Mouse (Mus musculus) liver, embryonic 14.5 days (tissue): ENCODE data around the gene 4833420G17Rik. TPM values are rescaled to one million over a fixed set of nuclear protein-coding genes. Genes with fewer than 3 reads are reported as not detected.
"Not testable (repeated sequence)": the region's sequence is repeated elsewhere in the genome, so short reads cannot be mapped to it uniquely, and the experiment has no call there.

ENCODE experiments used
- ATAC-seq: fragments of 200-750 bp; cut with Nextera tagmentation; 2 replicates; pipeline ENCODE4 v1.8.0; 2017; ENCODE audit warnings: moderate number of reproducible peaks, mild to moderate bottlenecking, moderate library complexity; ENCODE audit not compliant: insufficient read depth
- DNase-seq, 3 experiments: peaks; one replicate each; pipeline ENCODE4 v3.0.0-alpha.2; 2012 to 2013; ENCODE audit warnings: low read depth in 3 of 3, low spot score in 3 of 3
- H3K27ac ChIP-seq: fragments of 300-500 bp; sonication (generic); 2 replicates; pipeline ENCODE4 v1.5.1; 2014; ENCODE audit warnings: moderate library complexity, mild to moderate bottlenecking, control low read depth, inconsistent platforms
- H3K27me3 ChIP-seq: fragments of 300-500 bp; sonication (generic); 2 replicates; pipeline ENCODE4 v1.6.1; 2014; ENCODE audit warnings: mild to moderate bottlenecking, low read length, moderate library complexity; ENCODE audit not compliant: control insufficient read depth, insufficient read depth
- H3K36me3 ChIP-seq: fragments of 300-500 bp; sonication (generic); replicated peaks from 2 replicates; pipeline ENCODE4 v1.6.1; 2014; ENCODE audit warnings: low read depth; ENCODE audit not compliant: control insufficient read depth, insufficient read depth
- H3K4me1 ChIP-seq, 2 experiments: fragments of 200-500 bp in 1 of 2; fragments of 300-500 bp in 1 of 2; sonication (generic) in 1 of 2; replicated peaks; 2 replicates each; pipeline ENCODE4 v1.6.1; 2012 to 2014; ENCODE audit warnings: antibody characterized with exemption in 1 of 2, inconsistent platforms in 1 of 2, low read length in 1 of 2; ENCODE audit not compliant: control insufficient read depth in 2 of 2, insufficient read depth in 2 of 2
- H3K4me2 ChIP-seq: fragments of 300-500 bp; sonication (generic); 2 replicates; pipeline ENCODE4 v1.6.1; 2014; ENCODE audit warnings: low read depth, mild to moderate bottlenecking, control low read depth, moderate library complexity
- H3K4me3 ChIP-seq, 2 experiments: fragments of 200-500 bp in 1 of 2; fragments of 300-500 bp in 1 of 2; sonication (generic) in 1 of 2; 2 replicates each; pipeline ENCODE4 v1.5.1; 2012 to 2014; ENCODE audit warnings: low read depth in 2 of 2, low read length in 2 of 2, mild to moderate bottlenecking in 2 of 2, control low read depth in 1 of 2, inconsistent platforms in 1 of 2, moderate library complexity in 1 of 2; ENCODE audit not compliant: insufficient read depth in 1 of 2
- H3K9ac ChIP-seq: fragments of 300-500 bp; sonication (generic); replicated peaks from 2 replicates; pipeline ENCODE4 v1.6.1; 2014; ENCODE audit warnings: mild to moderate bottlenecking, control low read depth, moderate library complexity
- H3K9me3 ChIP-seq: fragments of 300-500 bp; sonication (generic); 2 replicates; pipeline ENCODE4 v1.6.1; 2016; ENCODE audit warnings: low read length, mixed read lengths; ENCODE audit not compliant: control insufficient read depth
- CTCF ChIP-seq: IDR thresholded peaks from 2 replicates; pipeline ENCODE4 v1.5.1; 2016; ENCODE audit warnings: antibody characterized with exemption, low read depth, control low read depth
- EP300 ChIP-seq: IDR thresholded peaks from 2 replicates; pipeline ENCODE4 v1.6.1; 2016; ENCODE audit warnings: antibody characterized with exemption, low read depth
- WGBS: fragments of 180-500 bp; shearing (Covaris S2); extraction: QIAGEN DNeasy Blood & Tissue Kit; methylation state at CpG from one replicate; pipeline ENCODE4 v1.1.7; 2014; ENCODE audit not compliant: insufficient replicate concordance; 5-methylcytosine and 5-hydroxymethylcytosine counted together
- polyA plus RNA-seq, 2 experiments: library from polyadenylated mRNA; depleted of rRNA in 1 of 2; stranded (reverse) in 1 of 2; unstranded in 1 of 2; fragments of >200 nt; fragmentation: Nextera tagmentation in 1 of 2; extraction: Ambion mirVana in 1 of 2; gene quantifications; 2 replicates each; pipeline versions ENCODE4 v1.2.1 to v1.2.3; 2012 to 2014

4833420G17Rik gene
- polyA plus RNA-seq, 2 experiments: 14.9 to 19.5 TPM

DNA sequence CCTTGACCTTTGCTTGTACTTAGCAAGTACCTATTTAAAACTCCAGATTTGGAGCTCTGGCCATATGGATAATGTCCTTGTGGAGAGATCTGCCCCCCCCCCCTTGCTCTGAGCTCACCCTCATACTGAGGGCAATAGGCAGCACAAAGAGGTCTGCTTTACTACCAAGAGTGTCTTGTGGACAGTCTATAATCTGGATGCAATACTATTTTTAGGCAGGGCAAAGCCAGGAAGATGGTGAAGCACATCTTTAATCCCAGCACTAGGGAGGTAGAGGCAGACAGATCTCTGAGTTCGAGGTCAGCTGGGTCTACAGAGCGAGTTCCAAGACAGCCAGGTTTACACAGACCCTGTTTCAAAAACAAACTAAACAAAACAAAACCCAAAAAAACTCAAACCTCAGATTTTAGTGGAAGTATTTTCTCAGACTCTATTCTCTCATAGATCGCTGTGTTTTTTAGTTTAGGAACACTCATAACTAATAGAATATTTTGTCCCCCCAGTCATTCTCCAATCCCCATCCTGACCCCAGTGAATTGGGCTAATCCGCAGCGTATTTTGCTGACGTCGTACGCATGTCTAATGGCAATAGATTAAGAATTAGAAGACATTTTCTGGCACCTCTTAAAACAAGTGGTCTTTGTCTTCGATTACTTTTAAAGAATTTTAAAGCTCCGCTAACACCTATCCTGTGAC lies 520 bp upstream of the 4833420G17Rik start:
- H3K9ac ChIP-seq: peak overlapping the region; percentile 88
- TF ChIP-seq EP300 (no peak), CTCF (no peak)
- whole genome bisulfite sequencing: 2% methylated on average over 10 of the region's 10 CpGs
- peak overlapping the region; percentile 62 for H3K4me2 ChIP-seq
- no peaks in the 10 kb centered on the region for H3K27me3 ChIP-seq
- H3K36me3 ChIP-seq: peaks cover 3% of the 10 kb centered on the region
- no peaks in the 10 kb centered on the region for H3K9me3 ChIP-seq
- ATAC-seq (peak; percentile 71), DNase-seq (no peak)
- H3K4me1 ChIP-seq: peaks cover 9 to 11% of the 10 kb centered on the region in 2 experiments; a peak in 3 of 4 replicates
- peak overlapping the region; percentile 82 for H3K27ac ChIP-seq
- peak overlapping the region; percentile 85 to 100 for H3K4me3 ChIP-seq

- no peak overlapping the region for H3K4me2 ChIP-seq
- peaks cover 29% of the 10 kb centered on the region for H3K36me3 ChIP-seq
- H3K9ac ChIP-seq: no peak overlapping the region
- no peaks in the 10 kb centered on the region for H3K4me1 ChIP-seq
- ATAC-seq: no peak
- H3K27me3 ChIP-seq: no peaks in the 10 kb centered on the region
- H3K27ac ChIP-seq: no peak overlapping the region
- H3K4me3 ChIP-seq: no peak overlapping the region
- DNase-seq: no peak
- TF ChIP-seq CTCF: no peak
- TF ChIP-seq EP300: no peak
- 70% methylated on average over 9 of the region's 9 CpGs for WGBS
- no peaks in the 10 kb centered on the region for H3K9me3 ChIP-seq
Measured at GRCm38 (mm10) chr13:119476631-119477030, 14.1 kb downstream of the 4833420G17Rik start.

GRCm38 (mm10) chr13:119477789-119478188 lies 15.2 kb downstream of the 4833420G17Rik start:
- no peaks in the 10 kb centered on the region for H3K9me3 ChIP-seq
- H3K4me3 ChIP-seq: no peak overlapping the region
- H3K36me3 ChIP-seq: peaks cover 21% of the 10 kb centered on the region
- no peak overlapping the region for H3K4me2 ChIP-seq
- no peak overlapping the region for H3K9ac ChIP-seq
- no peaks in the 10 kb centered on the region for H3K4me1 ChIP-seq
- WGBS: 63% methylated on average over 2 of the region's 2 CpGs
- no peak overlapping the region for H3K27ac ChIP-seq
- no peak for ATAC-seq
- TF ChIP-seq EP300: no peak
- TF ChIP-seq CTCF: no peak
- no peaks in the 10 kb centered on the region for H3K27me3 ChIP-seq
- DNase-seq: no peak

DNA sequence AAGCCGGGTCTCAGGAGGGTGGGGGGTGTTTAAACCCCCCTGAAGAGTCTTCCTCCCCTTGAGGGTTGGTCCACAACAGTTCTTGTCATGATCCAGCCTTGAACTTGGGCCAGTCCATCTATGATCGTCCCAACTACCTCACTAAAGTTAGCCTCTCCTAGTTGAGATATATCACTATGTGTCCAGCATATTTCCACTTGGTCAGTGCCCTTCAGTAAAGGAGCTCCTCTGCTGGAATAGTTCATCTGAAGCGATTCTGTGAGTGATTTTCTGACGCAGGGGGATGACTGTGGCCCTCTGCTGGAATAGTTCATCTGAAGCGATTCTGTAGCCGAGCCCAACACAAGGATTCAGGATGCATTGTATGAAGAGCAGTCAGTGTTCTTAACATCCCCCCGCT lies 24.8 kb downstream of the 4833420G17Rik start:
- no peaks in the 10 kb centered on the region for H3K4me1 ChIP-seq
- no peaks in the 10 kb centered on the region for H3K9me3 ChIP-seq
- WGBS: 54% methylated on average over 7 of the region's 7 CpGs
- H3K27ac ChIP-seq: no peak overlapping the region
- H3K4me2 ChIP-seq: no peak overlapping the region
- TF ChIP-seq EP300 (no peak), CTCF (no peak)
- no peak for ATAC-seq
- DNase-seq: no peak
- no peak overlapping the region for H3K4me3 ChIP-seq
- no peaks in the 10 kb centered on the region for H3K27me3 ChIP-seq
- H3K36me3 ChIP-seq: peaks cover 3% of the 10 kb centered on the region
- H3K9ac ChIP-seq: no peak overlapping the region

DNA sequence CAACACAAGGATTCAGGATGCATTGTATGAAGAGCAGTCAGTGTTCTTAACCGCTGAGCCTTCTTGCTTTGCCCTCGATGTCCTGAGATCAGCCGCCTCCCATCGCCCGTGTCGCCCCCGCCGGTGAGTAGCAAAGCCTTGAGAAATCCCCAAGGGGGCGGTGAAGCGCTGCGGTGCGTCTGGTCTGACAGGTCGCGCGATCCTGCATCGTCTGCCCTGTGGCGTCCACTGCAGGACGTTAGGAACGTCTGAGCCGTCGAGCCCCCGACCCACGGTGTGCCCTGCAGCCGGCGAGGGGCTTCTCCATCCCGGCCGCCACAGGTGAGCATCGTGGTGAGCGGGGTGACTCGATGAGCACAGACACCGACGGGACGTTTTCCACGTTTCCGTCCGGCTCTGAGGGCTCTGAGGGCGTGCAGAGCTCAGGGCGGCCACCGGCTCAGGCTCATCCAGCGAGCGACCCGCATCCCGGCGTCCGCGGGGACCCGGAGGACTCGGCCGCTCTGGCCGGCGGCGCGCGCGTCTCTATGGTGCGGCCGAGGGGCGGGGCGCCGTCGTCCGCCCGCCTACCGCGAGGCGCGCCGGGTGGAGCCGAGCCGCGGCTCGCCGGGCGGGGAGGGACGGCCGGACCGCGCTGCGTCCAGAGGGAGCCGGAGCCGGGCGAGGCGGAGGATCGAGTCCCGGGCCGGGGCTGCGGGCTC lies 25.5 kb downstream of the 4833420G17Rik start, which contains the start of the genes Tmem267 and 3110070M22Rik:
TSS of gene Tmem267 (plus strand) at position 160 of the 701 bp plus-strand sequence.
TSS of gene 3110070M22Rik (minus strand) at position 504 of the 701 bp plus-strand sequence.
- Histone ChIP-seq H3K9me3 (no peaks in the 10 kb centered on the region), H3K27ac (no peak within 1 kb of the TSS), H3K36me3 (peaks cover 3% of the 10 kb centered on the region), H3K4me3 (no peak within 1 kb of the TSS; a peak in 1 of 4 replicates), H3K4me2 (no peak within 1 kb of the TSS), H3K27me3 (no peaks in the 10 kb centered on the region), H3K4me1 (no peaks in the 10 kb centered on the region), H3K9ac (peak within 1 kb of the TSS; percentile 56)
- WGBS: 63% methylated on average over 87 of the region's 87 CpGs
- peak; percentile 52 to 70 (median 63) for DNase-seq
- no peak for ATAC-seq
- peak; percentile 62 for TF ChIP-seq CTCF
- no peak for TF ChIP-seq EP300

DNA sequence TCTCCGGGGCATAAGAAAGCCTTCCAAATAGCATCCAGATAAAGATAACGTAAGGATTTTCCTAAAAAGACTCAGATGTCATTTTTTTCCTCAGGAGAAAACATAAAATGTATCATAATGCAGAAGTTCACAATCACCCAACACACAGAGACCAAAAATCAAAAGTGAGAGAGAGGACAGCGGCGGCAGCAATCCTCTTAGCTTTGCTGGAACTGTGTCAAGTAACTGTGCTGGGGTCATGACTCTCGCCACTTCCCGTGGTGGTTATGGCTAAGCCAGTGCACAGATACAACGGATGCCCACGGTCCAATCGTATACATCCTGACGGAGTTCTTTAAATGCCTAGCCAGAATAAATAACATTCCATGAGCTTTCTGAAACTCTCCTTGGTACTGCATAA lies 29.5 kb downstream of the 4833420G17Rik start:
- not testable (repeated sequence) for H3K27ac ChIP-seq, H3K4me2 ChIP-seq, ATAC-seq, H3K9me3 ChIP-seq, H3K4me1 ChIP-seq, H3K4me3 ChIP-seq, H3K36me3 ChIP-seq, H3K9ac ChIP-seq, DNase-seq, H3K27me3 ChIP-seq
- WGBS: 83% methylated on average over 10 of the region's 10 CpGs

- DNase-seq, H3K9ac ChIP-seq, H3K27me3 ChIP-seq, H3K36me3 ChIP-seq, H3K27ac ChIP-seq, H3K9me3 ChIP-seq, H3K4me1 ChIP-seq, H3K4me2 ChIP-seq, H3K4me3 ChIP-seq: not testable (repeated sequence)
- peak; percentile 33; the same call in 1 of the 2 replicates for ATAC-seq
- 84% methylated on average over 9 of the region's 22 CpGs for WGBS
Measured at GRCm38 (mm10) chr13:119494938-119495337, 32.4 kb downstream of the 4833420G17Rik start.
